Mouse (Mus musculus): ENCODE results near the gene Esam. TPM values are rescaled to one million over a fixed set of nuclear protein-coding genes. Genes with fewer than 3 reads are reported as not detected.

The Esam gene
- polyA plus RNA-seq, 2 experiments = 34.7 to 44.1 TPM

DNA sequence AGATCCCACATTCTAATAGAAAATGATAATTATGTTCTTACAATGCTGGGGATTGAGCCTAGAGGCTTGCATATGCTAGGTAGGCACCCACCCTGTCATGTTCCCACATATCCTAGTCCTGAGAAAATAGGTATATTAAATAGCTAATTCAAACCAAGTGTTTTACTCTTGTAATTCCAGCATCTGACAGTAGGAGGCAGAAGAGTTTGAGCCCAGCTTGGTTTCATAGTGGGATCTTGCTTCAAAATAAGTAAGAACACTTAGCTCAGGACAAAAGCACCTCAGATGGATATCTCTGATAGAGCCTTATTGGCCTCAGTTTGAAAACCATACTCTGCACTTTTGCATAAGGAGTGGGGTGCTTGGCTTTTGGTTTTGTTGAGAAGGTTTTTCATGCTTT is 23.5 kb upstream of the Esam start:
- Histone ChIP-seq H3K4me1 (ENCODE audit: control insufficient read depth, insufficient read depth, low read length) (no peaks in the 10 kb centered on the region), H3K4me3 (replicated peaks; ENCODE audit: low read length) (no peak overlapping the region), H3K4me2 (replicated peaks; ENCODE audit: low read depth, low read length, severe bottlenecking) (no peak overlapping the region), H3K9me3 (ENCODE audit: control insufficient read depth, low read length) (no peaks in the 10 kb centered on the region), H3K9ac (ENCODE audit: low read depth, low read length, severe bottlenecking) (no peak overlapping the region), H3K36me3 (ENCODE audit: control insufficient read depth, insufficient read depth, low read length) (0 out of 2 replicates have a peak, but pooled peaks cover 3% of the 10 kb centered on the region), H3K27ac (replicated peaks; ENCODE audit: low read depth, low read length) (no peak overlapping the region), H3K27me3 (ENCODE audit: control insufficient read depth, insufficient read depth, low read length) (no peaks in the 10 kb centered on the region)
- ATAC-seq (ENCODE audit: low FRiP score, low read depth) = no peak
- TF ChIP-seq POLR2A (IDR thresholded peaks at IDR 0.05; ENCODE audit: borderline replicate concordance, extremely low read depth, insufficient read depth, insufficient read length) = no peak
- DNase-seq (ENCODE audit: low spot score) = no peak

- Histone ChIP-seq H3K36me3 (ENCODE audit: control insufficient read depth, insufficient read depth, low read length) (no peaks in the 10 kb centered on the region), H3K9me3 (ENCODE audit: control insufficient read depth, low read length) (no peaks in the 10 kb centered on the region), H3K9ac (ENCODE audit: low read depth, low read length, severe bottlenecking) (no peak overlapping the region), H3K27me3 (ENCODE audit: control insufficient read depth, insufficient read depth, low read length) (no peaks in the 10 kb centered on the region), H3K4me1 (ENCODE audit: control insufficient read depth, insufficient read depth, low read length) (no peaks in the 10 kb centered on the region), H3K4me3 (replicated peaks; ENCODE audit: low read length) (no peak overlapping the region), H3K4me2 (replicated peaks; ENCODE audit: low read depth, low read length, severe bottlenecking) (no peak overlapping the region), H3K27ac (replicated peaks; ENCODE audit: low read depth, low read length) (no peak overlapping the region)
- WGBS = 88% methylated on average over 1 of the region's 1 CpGs
- no peak for ATAC-seq (ENCODE audit: low FRiP score, low read depth)
- no peak for TF ChIP-seq POLR2A (IDR thresholded peaks at IDR 0.05; ENCODE audit: borderline replicate concordance, extremely low read depth, insufficient read depth, insufficient read length)
- no peak for DNase-seq (ENCODE audit: low spot score)
Measured at GRCm38 (mm10) chr9:37506023-37506422, 21.9 kb upstream of the Esam start.

DNA sequence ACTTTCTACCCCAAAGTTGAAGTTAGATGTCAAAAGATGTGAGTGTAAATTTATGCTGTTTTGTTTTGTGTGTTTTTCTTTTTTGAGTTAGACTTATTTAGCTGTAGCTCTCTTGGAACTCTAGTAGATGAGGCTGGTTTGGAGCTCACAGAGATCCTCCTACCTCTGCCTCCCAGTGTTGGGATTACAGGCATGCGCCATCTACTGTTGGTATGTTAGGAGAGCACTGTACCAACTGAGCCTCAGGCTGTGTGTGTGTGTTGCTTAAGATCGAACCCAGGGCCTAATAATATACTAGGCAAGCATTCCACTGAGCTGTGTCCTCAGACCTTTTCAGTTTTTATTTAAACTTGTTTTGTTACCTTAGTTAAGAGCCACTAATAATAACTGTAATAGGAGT is 15.8 kb upstream of the Esam start:
- Histone ChIP-seq H3K27me3 (ENCODE audit: control insufficient read depth, insufficient read depth, low read length) (no peaks in the 10 kb centered on the region), H3K9me3 (ENCODE audit: control insufficient read depth, low read length) (no peaks in the 10 kb centered on the region), H3K27ac (replicated peaks; ENCODE audit: low read depth, low read length) (no peak overlapping the region), H3K4me1 (ENCODE audit: control insufficient read depth, insufficient read depth, low read length) (no peaks in the 10 kb centered on the region), H3K4me3 (replicated peaks; ENCODE audit: low read length) (no peak overlapping the region), H3K4me2 (replicated peaks; ENCODE audit: low read depth, low read length, severe bottlenecking) (no peak overlapping the region), H3K36me3 (ENCODE audit: control insufficient read depth, insufficient read depth, low read length) (no peaks in the 10 kb centered on the region), H3K9ac (ENCODE audit: low read depth, low read length, severe bottlenecking) (no peak overlapping the region)
- no peak for ATAC-seq (ENCODE audit: low FRiP score, low read depth)
- no peak for TF ChIP-seq POLR2A (IDR thresholded peaks at IDR 0.05; ENCODE audit: borderline replicate concordance, extremely low read depth, insufficient read depth, insufficient read length)
- 94% methylated on average over 2 of the region's 2 CpGs for WGBS
- DNase-seq (ENCODE audit: low spot score) = no peak

- 83% methylated on average over 3 of the region's 3 CpGs for WGBS
- Histone ChIP-seq H3K4me1 (ENCODE audit: control insufficient read depth, insufficient read depth, low read length) (no peaks in the 10 kb centered on the region), H3K9ac (ENCODE audit: low read depth, low read length, severe bottlenecking) (no peak overlapping the region), H3K4me3 (replicated peaks; ENCODE audit: low read length) (no peak overlapping the region), H3K27me3 (ENCODE audit: control insufficient read depth, insufficient read depth, low read length) (no peaks in the 10 kb centered on the region), H3K36me3 (ENCODE audit: control insufficient read depth, insufficient read depth, low read length) (peaks cover 9% of the 10 kb centered on the region), H3K9me3 (ENCODE audit: control insufficient read depth, low read length) (no peaks in the 10 kb centered on the region), H3K4me2 (replicated peaks; ENCODE audit: low read depth, low read length, severe bottlenecking) (no peak overlapping the region), H3K27ac (replicated peaks; ENCODE audit: low read depth, low read length) (no peak overlapping the region)
- TF ChIP-seq POLR2A (IDR thresholded peaks at IDR 0.05; ENCODE audit: borderline replicate concordance, extremely low read depth, insufficient read depth, insufficient read length) = no peak
- DNase-seq (ENCODE audit: low spot score) = no peak
- ATAC-seq (ENCODE audit: low FRiP score, low read depth) = no peak
Measured at GRCm38 (mm10) chr9:37514456-37514855, 13.4 kb upstream of the Esam start.

- no peaks in the 10 kb centered on the region for H3K27me3 ChIP-seq (ENCODE audit: control insufficient read depth, insufficient read depth, low read length)
- no peak overlapping the region for H3K9ac ChIP-seq (ENCODE audit: low read depth, low read length, severe bottlenecking)
- no peaks in the 10 kb centered on the region for H3K9me3 ChIP-seq (ENCODE audit: control insufficient read depth, low read length)
- no peaks in the 10 kb centered on the region for H3K4me1 ChIP-seq (ENCODE audit: control insufficient read depth, insufficient read depth, low read length)
- DNase-seq (ENCODE audit: low spot score) (no peak), ATAC-seq (ENCODE audit: low FRiP score, low read depth) (no peak)
- TF ChIP-seq POLR2A (IDR thresholded peaks at IDR 0.05; ENCODE audit: borderline replicate concordance, extremely low read depth, insufficient read depth, insufficient read length) = no peak
- H3K36me3 ChIP-seq (ENCODE audit: control insufficient read depth, insufficient read depth, low read length) = peaks cover 30% of the 10 kb centered on the region
- no peak overlapping the region for H3K4me3 ChIP-seq (replicated peaks; ENCODE audit: low read length)
- 80% methylated on average over 1 of the region's 1 CpGs for WGBS
- no peak overlapping the region for H3K4me2 ChIP-seq (replicated peaks; ENCODE audit: low read depth, low read length, severe bottlenecking)
- H3K27ac ChIP-seq (replicated peaks; ENCODE audit: low read depth, low read length) = no peak overlapping the region
Measured at GRCm38 (mm10) chr9:37517467-37517866, 10.4 kb upstream of the Esam start.

DNA sequence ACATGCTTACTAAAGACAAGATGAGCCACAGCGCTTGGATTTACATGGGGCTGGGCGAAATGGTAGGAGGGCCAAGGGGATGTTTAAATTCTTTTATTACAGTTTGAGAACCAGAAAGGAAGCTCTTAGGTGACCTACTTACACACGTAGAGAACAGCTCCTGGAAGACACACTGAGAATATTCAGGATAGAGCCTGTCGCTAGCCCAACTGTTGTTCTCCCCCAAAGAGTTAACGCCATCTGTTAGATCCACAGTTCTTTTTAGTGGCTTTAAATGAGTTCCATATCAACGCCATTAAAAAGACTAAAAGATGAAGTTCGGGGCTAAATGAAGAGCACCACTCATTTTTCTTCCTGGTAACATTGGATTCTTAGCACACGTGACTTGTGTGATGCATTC is 8.9 kb upstream of the Esam start:
- no peak overlapping the region for H3K27ac ChIP-seq (replicated peaks; ENCODE audit: low read depth, low read length)
- no peak for DNase-seq (ENCODE audit: low spot score)
- H3K36me3 ChIP-seq (ENCODE audit: control insufficient read depth, insufficient read depth, low read length) = peaks cover 40% of the 10 kb centered on the region
- no peak for ATAC-seq (ENCODE audit: low FRiP score, low read depth)
- TF ChIP-seq POLR2A (IDR thresholded peaks at IDR 0.05; ENCODE audit: borderline replicate concordance, extremely low read depth, insufficient read depth, insufficient read length) = no peak
- 83% methylated on average over 8 of the region's 8 CpGs for WGBS
- H3K4me3 ChIP-seq (replicated peaks; ENCODE audit: low read length) = no peak overlapping the region
- H3K27me3 ChIP-seq (ENCODE audit: control insufficient read depth, insufficient read depth, low read length) = no peaks in the 10 kb centered on the region
- H3K4me2 ChIP-seq (replicated peaks; ENCODE audit: low read depth, low read length, severe bottlenecking) = no peak overlapping the region
- H3K9me3 ChIP-seq (ENCODE audit: control insufficient read depth, low read length) = no peaks in the 10 kb centered on the region
- no peaks in the 10 kb centered on the region for H3K4me1 ChIP-seq (ENCODE audit: control insufficient read depth, insufficient read depth, low read length)
- H3K9ac ChIP-seq (ENCODE audit: low read depth, low read length, severe bottlenecking) = no peak overlapping the region
